Mouse (Mus musculus) thymus, postnatal 36 days (tissue): ENCODE data around the gene Ano4.

Experiments
- DNase-seq, 2 experiments: peaks; one replicate each; pipeline ENCODE4 v3.0.0; 2022; ENCODE audit warnings: mixed read lengths in 2 of 2

The Ano4 gene

GRCm38 (mm10) chr10:89344491-89345195 is at the start of gene Ano4:
Gene Ano4 (minus strand): TSS chr10:89344762.
- DNase-seq, result no peak

GRCm38 (mm10) chr10:89392687-89393086 is 48.1 kb upstream of the Ano4 start:
- no peak for DNase-seq

- no peak for DNase-seq
These were observed 47.1 kb upstream of the Ano4 start for GRCm38 (mm10) chr10:89391571-89392163.

GRCm38 (mm10) chr10:89386461-89386860 is 41.9 kb upstream of the Ano4 start:
- no peak for DNase-seq

GRCm38 (mm10) chr10:89383462-89383861 is 38.9 kb upstream of the Ano4 start:
- DNase-seq, result peak; percentile 63 to 68

GRCm38 (mm10) chr10:89377750-89378149 is 33.2 kb upstream of the Ano4 start:
- no peak for DNase-seq

GRCm38 (mm10) chr10:89370051-89370450 is 25.5 kb upstream of the Ano4 start:
- DNase-seq, result no peak

GRCm38 (mm10) chr10:89358933-89359332 is 14.4 kb upstream of the Ano4 start:
- no peak for DNase-seq

GRCm38 (mm10) chr10:89354639-89355038 is 10.1 kb upstream of the Ano4 start:
- DNase-seq, result no peak

- DNase-seq, result no peak
These were observed 6.9 kb upstream of the Ano4 start for GRCm38 (mm10) chr10:89351416-89351815.

- no peak for DNase-seq
These were observed 1.0 kb upstream of the Ano4 start for GRCm38 (mm10) chr10:89345606-89346005.

GRCm38 (mm10) chr10:89345196-89345533 is 603 bp upstream of the Ano4 start:
- no peak for DNase-seq

- no peak for DNase-seq
These were observed 451 bp downstream of the Ano4 start for GRCm38 (mm10) chr10:89344132-89344490.

- no peak for DNase-seq
These were observed 846 bp downstream of the Ano4 start for GRCm38 (mm10) chr10:89343716-89344115.

GRCm38 (mm10) chr10:89330261-89330660 is 14.3 kb downstream of the Ano4 start:
- no peak for DNase-seq

GRCm38 (mm10) chr10:89329806-89330205 is 14.8 kb downstream of the Ano4 start:
- no peak for DNase-seq

GRCm38 (mm10) chr10:89328876-89329275 is 15.7 kb downstream of the Ano4 start:
- no peak for DNase-seq

- DNase-seq, result peak; percentile 44 to 61
These were observed 17.5 kb downstream of the Ano4 start for GRCm38 (mm10) chr10:89327004-89327511.

- no peak for DNase-seq
These were observed 18.2 kb downstream of the Ano4 start for GRCm38 (mm10) chr10:89326383-89326782.

- no peak for DNase-seq
These were observed 37.0 kb downstream of the Ano4 start for GRCm38 (mm10) chr10:89307566-89307965.

GRCm38 (mm10) chr10:89300346-89300745 is 44.2 kb downstream of the Ano4 start:
- DNase-seq, result no peak

GRCm38 (mm10) chr10:89292784-89293183 is 51.8 kb downstream of the Ano4 start:
- no peak for DNase-seq

GRCm38 (mm10) chr10:89290698-89291097 is 53.9 kb downstream of the Ano4 start:
- no peak for DNase-seq

- no peak for DNase-seq
These were observed 55.3 kb downstream of the Ano4 start for GRCm38 (mm10) chr10:89289290-89289689.

- DNase-seq, result no peak
These were observed 64.2 kb downstream of the Ano4 start for GRCm38 (mm10) chr10:89280402-89280801.
